Mouse (Mus musculus) MEL (cell line): ENCODE results near the gene Ccdc82. TPM values are rescaled to one million over a fixed set of nuclear protein-coding genes. Genes with fewer than 3 reads are reported as not detected.

Source experiments
- DNase-seq: peaks from one replicate; pipeline ENCODE4 v3.0.0; 2011; ENCODE audit warnings: low read depth, low spot score
- H3K27ac ChIP-seq: 2 replicates; pipeline ENCODE4 v1.5.1; 2012; ENCODE audit warnings: low read depth, mild to moderate bottlenecking, control low read depth, low read length, moderate library complexity; ENCODE audit not compliant: control insufficient read depth
- H3K27me3 ChIP-seq, 2 experiments: fragments of 150-350 bp in 1 of 2; sonication (generic) in 1 of 2; 2 replicates each; pipeline ENCODE4 v1.6.1; 2012; ENCODE audit warnings: low read length in 2 of 2, mild to moderate bottlenecking in 2 of 2, improper control_type of control experiment in 1 of 2, moderate library complexity in 1 of 2; ENCODE audit not compliant: insufficient read depth in 2 of 2, control insufficient read depth in 1 of 2
- H3K36me3 ChIP-seq, 2 experiments: 2 replicates each; pipeline ENCODE4 v1.6.1; 2012 to 2014; ENCODE audit warnings: low read length in 2 of 2, improper control_type of control experiment in 1 of 2, inconsistent platforms in 1 of 2, mild to moderate bottlenecking in 1 of 2; ENCODE audit not compliant: insufficient read depth in 2 of 2, control insufficient read depth in 1 of 2
- H3K4me1 ChIP-seq, 2 experiments: fragments of 150-350 bp in 1 of 2; sonication (generic) in 1 of 2; 2 replicates each; pipeline ENCODE4 v1.6.1; 2012; ENCODE audit warnings: low read length in 2 of 2, improper control_type of control experiment in 1 of 2, mild to moderate bottlenecking in 1 of 2; ENCODE audit not compliant: insufficient read depth in 2 of 2, control insufficient read depth in 1 of 2
- H3K4me3 ChIP-seq, 2 experiments: fragments of 150-350 bp in 1 of 2; sonication (generic) in 1 of 2; 2 replicates each; pipeline ENCODE4 v1.5.1; 2012; ENCODE audit warnings: low read depth in 2 of 2, low read length in 2 of 2, mild to moderate bottlenecking in 2 of 2, moderate library complexity in 2 of 2, control low read depth in 1 of 2, improper control_type of control experiment in 1 of 2; ENCODE audit not compliant: control insufficient read depth in 1 of 2, insufficient read depth in 1 of 2
- H3K79me2 ChIP-seq: 2 replicates; pipeline ENCODE4 v1.6.1; 2012; ENCODE audit warnings: mild to moderate bottlenecking, low read length, moderate library complexity; ENCODE audit not compliant: control insufficient read depth, poor library complexity, insufficient read depth
- H3K9ac ChIP-seq: 2 replicates; pipeline ENCODE4 v1.6.1; 2012; ENCODE audit warnings: low read depth, mild to moderate bottlenecking, control low read depth, low read length, moderate library complexity; ENCODE audit not compliant: control insufficient read depth, poor library complexity, severe bottlenecking
- H3K9me3 ChIP-seq: fragments of 150-350 bp; sonication (generic); replicated peaks from 2 replicates; pipeline ENCODE4 v1.6.1; 2012; ENCODE audit warnings: mild to moderate bottlenecking, low read length, improper control_type of control experiment, moderate library complexity; ENCODE audit not compliant: insufficient read depth
- BHLHE40 ChIP-seq: IDR thresholded peaks from 2 replicates; pipeline ENCODE4 v1.6.1; 2012; ENCODE audit warnings: low read depth, mild to moderate bottlenecking, inconsistent platforms, low read length, improper control_type of control experiment, borderline replicate concordance
- CHD1 ChIP-seq: IDR thresholded peaks from 2 replicates; pipeline ENCODE4 v1.6.1; 2012; ENCODE audit warnings: low read depth, mild to moderate bottlenecking, inconsistent platforms, low read length, improper control_type of control experiment
- ELF1 ChIP-seq: IDR thresholded peaks from 2 replicates; pipeline ENCODE4 v1.6.1; 2014; ENCODE audit warnings: low read depth, mild to moderate bottlenecking, inconsistent platforms, low read length, improper control_type of control experiment, moderate library complexity
- EP300 ChIP-seq, 2 experiments: IDR thresholded peaks; 2 replicates each; pipeline ENCODE4 v1.6.1; 2011; ENCODE audit warnings: improper control_type of control experiment in 2 of 2, low read length in 2 of 2, low read depth in 1 of 2, mild to moderate bottlenecking in 1 of 2
- ETS1 ChIP-seq: IDR thresholded peaks from 2 replicates; pipeline ENCODE4 v1.6.1; 2012; ENCODE audit warnings: low read depth, mild to moderate bottlenecking, inconsistent platforms, low read length, improper control_type of control experiment, moderate library complexity
- GABPA ChIP-seq: IDR thresholded peaks from 2 replicates; pipeline ENCODE4 v1.6.1; 2012; ENCODE audit warnings: low read depth, mild to moderate bottlenecking, inconsistent platforms, low read length, improper control_type of control experiment, moderate library complexity
- GATA1 ChIP-seq: IDR thresholded peaks from 2 replicates; pipeline ENCODE4 v1.6.1; 2011; ENCODE audit warnings: low read depth, low read length, improper control_type of control experiment
- HCFC1 ChIP-seq: IDR thresholded peaks from 2 replicates; pipeline ENCODE4 v1.6.1; 2012; ENCODE audit warnings: low read depth, mild to moderate bottlenecking, inconsistent platforms, low read length, improper control_type of control experiment, moderate library complexity
- KAT2A ChIP-seq: conservative IDR thresholded peaks from 2 replicates; pipeline ENCODE4 v1.6.1; 2012; ENCODE audit warnings: low read depth, low read length, improper control_type of control experiment, inconsistent platforms
- MAFK ChIP-seq: IDR thresholded peaks from 2 replicates; pipeline ENCODE4 v1.6.1; 2011; ENCODE audit warnings: low read depth, mild to moderate bottlenecking, low read length, improper control_type of control experiment, borderline replicate concordance
- MAX ChIP-seq: IDR thresholded peaks from 2 replicates; pipeline ENCODE4 v1.6.1; 2011; ENCODE audit warnings: low read length, improper control_type of control experiment
- MAZ ChIP-seq: IDR thresholded peaks from 2 replicates; pipeline ENCODE4 v1.6.1; 2012; ENCODE audit warnings: low read depth, mild to moderate bottlenecking, inconsistent platforms, low read length, improper control_type of control experiment
- MXI1 ChIP-seq: IDR thresholded peaks from 2 replicates; pipeline ENCODE4 v1.6.1; 2011; ENCODE audit warnings: mild to moderate bottlenecking, low read depth, low read length, improper control_type of control experiment
- MYB ChIP-seq: IDR thresholded peaks from 2 replicates; pipeline ENCODE4 v1.6.1; 2011; ENCODE audit warnings: mild to moderate bottlenecking, low read depth, low read length, improper control_type of control experiment
- POLR2A ChIP-seq, 2 experiments: IDR thresholded peaks; 2 replicates each; pipeline ENCODE4 v1.6.1; 2011 to 2012; ENCODE audit warnings: low read length in 2 of 2, mild to moderate bottlenecking in 2 of 2, control low read depth in 1 of 2, improper control_type of control experiment in 1 of 2, low read depth in 1 of 2, moderate library complexity in 1 of 2; ENCODE audit not compliant: control insufficient read depth in 1 of 2, insufficient read depth in 1 of 2, poor library complexity in 1 of 2
- POLR2AphosphoS5 ChIP-seq: IDR thresholded peaks from 2 replicates; pipeline ENCODE4 v1.6.1; 2012; ENCODE audit warnings: low read depth, borderline replicate concordance, mild to moderate bottlenecking, inconsistent platforms, low read length, moderate library complexity, mixed read lengths
- RAD21 ChIP-seq: IDR thresholded peaks from 2 replicates; pipeline ENCODE4 v1.6.1; 2011; ENCODE audit warnings: mild to moderate bottlenecking, low read depth, low read length, improper control_type of control experiment
- SIN3A ChIP-seq: IDR thresholded peaks from 2 replicates; pipeline ENCODE4 v1.6.1; 2012; ENCODE audit warnings: low read length, improper control_type of control experiment, inconsistent platforms
- SMC3 ChIP-seq: IDR thresholded peaks from 2 replicates; pipeline ENCODE4 v1.6.1; 2011; ENCODE audit warnings: low read depth, low read length, improper control_type of control experiment
- TBP ChIP-seq: IDR thresholded peaks from 2 replicates; pipeline ENCODE4 v1.8.0; 2011; ENCODE audit warnings: low read depth, low read length, improper control_type of control experiment
- TCF12 ChIP-seq: IDR thresholded peaks from 2 replicates; pipeline ENCODE4 v1.6.1; 2014; ENCODE audit warnings: low read depth, mild to moderate bottlenecking, inconsistent platforms, low read length, improper control_type of control experiment, moderate library complexity
- USF1 ChIP-seq: IDR thresholded peaks from 2 replicates; pipeline ENCODE4 v1.6.1; 2014; ENCODE audit warnings: low read depth, mild to moderate bottlenecking, inconsistent platforms, low read length, improper control_type of control experiment, moderate library complexity
- ZKSCAN1 ChIP-seq: IDR thresholded peaks from 2 replicates; pipeline ENCODE4 v1.6.1; 2012; ENCODE audit warnings: low read depth, mild to moderate bottlenecking, inconsistent platforms, low read length, improper control_type of control experiment, moderate library complexity
- ZMIZ1 ChIP-seq: IDR thresholded peaks from 2 replicates; pipeline ENCODE4 v1.6.1; 2012; ENCODE audit warnings: low read depth, mild to moderate bottlenecking, inconsistent platforms, low read length, improper control_type of control experiment, moderate library complexity
- polyA plus RNA-seq, 2 experiments: library from polyadenylated mRNA; stranded (reverse) in 1 of 2; unstranded in 1 of 2; fragments of >175 nt in 1 of 2; fragments of >200 nt in 1 of 2; gene quantifications; 2 replicates each; pipeline versions ENCODE4 v1.2.1 to v1.2.4; 2012; ENCODE audit warnings: low replicate concordance in 2 of 2, low read depth in 1 of 2; ENCODE audit not compliant: insufficient read length in 2 of 2, insufficient read depth in 1 of 2, missing spikeins in 1 of 2
- total RNA-seq: library from RNA; depleted of rRNA; stranded (reverse); fragments of 300-350 nt; gene quantifications from 2 replicates; pipeline ENCODE4 v1.2.3, GENCODE M21; 2012

The Ccdc82 gene
- total and polyA plus RNA-seq, 3 experiments, result 8.4 to 79.8 (median 15.0) TPM

GRCm38 (mm10) chr9:13300041-13300441 is 53.3 kb downstream of the Ccdc82 start:
- peaks cover 0 to 4% of the 10 kb centered on the region in 2 experiments; a peak in 1 of 4 replicates for H3K36me3 ChIP-seq
- no peaks in the 10 kb centered on the region; the same call in 1 of the 2 replicates for H3K79me2 ChIP-seq
- peaks cover 8 to 11% of the 10 kb centered on the region in 2 experiments for H3K4me1 ChIP-seq
- H3K27me3 ChIP-seq, result peaks cover 3 to 4% of the 10 kb centered on the region in 2 experiments; a peak in 3 of 4 replicates
- H3K27ac ChIP-seq, result no peak overlapping the region
- no peak overlapping the region for H3K4me3 ChIP-seq
- H3K9ac ChIP-seq, result no peak overlapping the region
- no peak for DNase-seq
- TF ChIP-seq GATA1 (no peak), KAT2A (no peak), MAFK (no peak), MYB (no peak), RAD21 (no peak), HCFC1 (no peak), GABPA (no peak), POLR2AphosphoS5 (no peak), SMC3 (no peak), ELF1 (no peak), POLR2A (IDR thresholded peaks at IDR 0.05; ENCODE audit: control insufficient read depth in 1 of 2, insufficient read depth in 1 of 2, low read depth in 1 of 2, low read length in 2 of 2, poor library complexity in 1 of 2) (no peak), EP300 (IDR thresholded peaks at IDR 0.05; ENCODE audit: low read depth in 1 of 2, low read length in 2 of 2) (no peak), USF1 (no peak)
- no peaks in the 10 kb centered on the region for H3K9me3 ChIP-seq

DNA sequence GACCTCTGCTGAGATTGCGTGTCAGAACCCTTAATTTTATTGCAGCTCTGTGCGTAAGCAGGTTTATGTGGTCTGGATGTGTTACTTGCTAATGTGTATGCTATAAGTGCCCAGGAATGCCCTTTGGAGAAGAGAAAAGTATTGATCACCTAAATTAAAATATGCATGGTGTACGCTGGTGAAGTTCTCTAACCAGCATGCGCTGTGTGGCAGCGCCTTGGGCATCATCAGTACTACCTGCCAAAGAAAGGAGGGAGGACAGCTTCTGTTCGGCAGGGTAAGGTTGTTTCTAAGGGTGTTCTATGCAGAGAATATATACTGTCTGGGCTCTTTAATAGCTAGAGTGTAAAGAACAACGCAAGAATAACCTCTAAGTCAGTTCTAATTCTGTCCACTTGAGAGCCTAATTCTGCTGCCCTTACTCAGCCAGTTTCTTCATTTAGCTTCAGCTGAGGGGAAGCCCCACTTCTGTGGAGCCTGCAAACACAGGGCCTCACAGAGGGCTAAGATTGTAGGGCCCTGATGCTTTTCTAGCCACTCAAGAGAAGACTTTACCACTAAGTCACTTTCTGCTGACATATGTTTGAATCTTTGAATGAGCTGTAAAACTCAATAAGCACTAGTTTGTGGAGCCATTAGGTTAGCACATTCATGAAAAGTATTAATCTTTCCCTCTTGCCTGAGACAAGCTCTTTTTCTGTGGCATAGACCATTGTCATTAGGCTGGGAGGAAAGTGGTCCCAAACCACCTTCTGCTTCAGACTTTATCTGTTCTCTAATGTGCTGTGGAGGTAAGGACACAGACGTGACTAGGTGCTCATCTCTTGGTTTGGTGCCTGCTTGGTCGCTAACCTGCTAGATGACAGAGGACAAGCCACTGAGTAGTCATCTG is 54.4 kb downstream of the Ccdc82 start:
- H3K9ac ChIP-seq, result no peak overlapping the region
- H3K79me2 ChIP-seq, result no peaks in the 10 kb centered on the region; the same call in 1 of the 2 replicates
- peaks cover 6 to 8% of the 10 kb centered on the region in 2 experiments for H3K4me1 ChIP-seq
- DNase-seq, result no peak
- no peaks in the 10 kb centered on the region for H3K9me3 ChIP-seq
- no peak overlapping the region for H3K4me3 ChIP-seq
- H3K36me3 ChIP-seq, result 0 out of 4 replicates have a peak, but pooled peaks cover 0 to 2% of the 10 kb centered on the region in 2 experiments
- peaks cover 3 to 4% of the 10 kb centered on the region in 2 experiments; a peak in 3 of 4 replicates for H3K27me3 ChIP-seq
- no peak for TF ChIP-seq CHD1
- no peak for TF ChIP-seq KAT2A
- no peak for TF ChIP-seq ZKSCAN1
- TF ChIP-seq GABPA, result no peak
- TF ChIP-seq BHLHE40, result no peak
- no peak for TF ChIP-seq ETS1
- TF ChIP-seq MAX, result no peak
- TF ChIP-seq SIN3A, result no peak
- no peak for TF ChIP-seq HCFC1
- TF ChIP-seq EP300 (IDR thresholded peaks at IDR 0.05; ENCODE audit: low read depth in 1 of 2, low read length in 2 of 2), result no peak
- no peak for TF ChIP-seq MXI1
- no peak for TF ChIP-seq TBP
- TF ChIP-seq ZMIZ1, result no peak
- TF ChIP-seq MAZ, result no peak
- no peak for TF ChIP-seq MAFK
- TF ChIP-seq POLR2A (IDR thresholded peaks at IDR 0.05; ENCODE audit: control insufficient read depth in 1 of 2, insufficient read depth in 1 of 2, low read depth in 1 of 2, low read length in 2 of 2, poor library complexity in 1 of 2), result no peak
- no peak for TF ChIP-seq TCF12
- H3K27ac ChIP-seq, result no peak overlapping the region
